Mouse (Mus musculus): Measurements from ENCODE around the gene Fas.

Gene Fas

GRCm38 (mm10) chr19:34284826-34285225, 5.6 kb upstream of the Fas start:
- DNase-seq = no peak

- DNase-seq = no peak
Observed at GRCm38 (mm10) chr19:34287221-34287620, 3.2 kb upstream of the Fas start.

GRCm38 (mm10) chr19:34287656-34288415, 2.6 kb upstream of the Fas start:
- DNase-seq = no peak

- no peak for DNase-seq
Observed at GRCm38 (mm10) chr19:34288696-34289095, 1.8 kb upstream of the Fas start.

- no peak for DNase-seq
Observed at GRCm38 (mm10) chr19:34290872-34291341, 441 bp downstream of the Fas start.

GRCm38 (mm10) chr19:34291379-34291778, 913 bp downstream of the Fas start:
- no peak for DNase-seq

GRCm38 (mm10) chr19:34291956-34292355, 1.5 kb downstream of the Fas start:
- no peak for DNase-seq

- no peak for DNase-seq
Observed at GRCm38 (mm10) chr19:34292701-34293100, 2.2 kb downstream of the Fas start.

- DNase-seq = no peak
Observed at GRCm38 (mm10) chr19:34293376-34293947, 3.0 kb downstream of the Fas start.

- no peak for DNase-seq
Observed at GRCm38 (mm10) chr19:34295442-34295841, 5.0 kb downstream of the Fas start.

- no peak for DNase-seq
Observed at GRCm38 (mm10) chr19:34298531-34298930, 8.1 kb downstream of the Fas start.

GRCm38 (mm10) chr19:34299229-34299628, 8.8 kb downstream of the Fas start:
- no peak for DNase-seq

GRCm38 (mm10) chr19:34300430-34300829, 10.0 kb downstream of the Fas start:
- DNase-seq = no peak

GRCm38 (mm10) chr19:34304917-34305316, 14.5 kb downstream of the Fas start:
- no peak for DNase-seq

- no peak for DNase-seq
Observed at GRCm38 (mm10) chr19:34306794-34307193, 16.3 kb downstream of the Fas start.

- DNase-seq = no peak
Observed at GRCm38 (mm10) chr19:34312151-34312728, 21.8 kb downstream of the Fas start.

- no peak for DNase-seq
Observed at GRCm38 (mm10) chr19:34328051-34328450, 37.6 kb downstream of the Fas start.

GRCm38 (mm10) chr19:34334300-34334699, 43.8 kb downstream of the Fas start:
- DNase-seq = peak; percentile 20 to 35

GRCm38 (mm10) chr19:34344702-34345101, 54.2 kb downstream of the Fas start:
- DNase-seq = no peak

GRCm38 (mm10) chr19:34345616-34346267, 55.3 kb downstream of the Fas start:
- no peak for DNase-seq

GRCm38 (mm10) chr19:34353291-34353805, 62.9 kb downstream of the Fas start:
- no peak for DNase-seq

GRCm38 (mm10) chr19:34362639-34363038, 72.2 kb downstream of the Fas start:
- no peak for DNase-seq

- DNase-seq = no peak
Observed at GRCm38 (mm10) chr19:34369551-34369950, 79.1 kb downstream of the Fas start.

Measured in thymus, adult 18-20 months (tissue).